Mouse (Mus musculus): Measurements from ENCODE around the gene Tgoln1. TPM values are rescaled to one million over a fixed set of nuclear protein-coding genes. Genes with fewer than 3 reads are reported as not detected.

Tgoln1 gene
- polyA plus RNA-seq, 1 experiment from 2014 or later = 34.0 TPM

GRCm38 (mm10) chr6:72626391-72626790, 9.6 kb upstream of the Tgoln1 start:
- H3K4me2 ChIP-seq = no peak overlapping the region
- H3K4me3 ChIP-seq (replicated peaks) = no peak overlapping the region
- no peaks in the 10 kb centered on the region for H3K27me3 ChIP-seq (replicated peaks)
- ATAC-seq (ENCODE audit: insufficient read depth, low FRiP score, low read depth) = no peak
- H3K36me3 ChIP-seq = peaks cover 21% of the 10 kb centered on the region; the same call in 1 of the 2 replicates
- no peak overlapping the region for H3K27ac ChIP-seq
- H3K9me3 ChIP-seq = no peaks in the 10 kb centered on the region
- no peak overlapping the region for H3K9ac ChIP-seq
- H3K4me1 ChIP-seq = 0 out of 2 replicates have a peak, but pooled peaks cover 2% of the 10 kb centered on the region
- 78% methylated on average over 7 of the region's 7 CpGs for WGBS

GRCm38 (mm10) chr6:72623661-72624402, 7.0 kb upstream of the Tgoln1 start:
- H3K27me3 ChIP-seq (replicated peaks) = no peaks in the 10 kb centered on the region
- ATAC-seq (ENCODE audit: insufficient read depth, low FRiP score, low read depth) = no peak
- no peaks in the 10 kb centered on the region for H3K9me3 ChIP-seq
- 88% methylated on average over 8 of the region's 8 CpGs for WGBS
- no peak overlapping the region for H3K4me3 ChIP-seq (replicated peaks)
- H3K9ac ChIP-seq = no peak overlapping the region
- H3K27ac ChIP-seq = no peak overlapping the region
- H3K4me1 ChIP-seq = 0 out of 2 replicates have a peak, but pooled peaks cover 2% of the 10 kb centered on the region
- no peak overlapping the region for H3K4me2 ChIP-seq
- peaks cover 9% of the 10 kb centered on the region; the same call in 1 of the 2 replicates for H3K36me3 ChIP-seq

- no peaks in the 10 kb centered on the region for H3K9me3 ChIP-seq
- no peaks in the 10 kb centered on the region for H3K27me3 ChIP-seq (replicated peaks)
- H3K27ac ChIP-seq = no peak overlapping the region
- peaks cover 9% of the 10 kb centered on the region; the same call in 1 of the 2 replicates for H3K36me3 ChIP-seq
- H3K4me2 ChIP-seq = no peak overlapping the region
- 38% methylated on average over 3 of the region's 3 CpGs for WGBS
- ATAC-seq (ENCODE audit: insufficient read depth, low FRiP score, low read depth) = no peak
- H3K4me3 ChIP-seq (replicated peaks) = no peak overlapping the region
- 0 out of 2 replicates have a peak, but pooled peaks cover 2% of the 10 kb centered on the region for H3K4me1 ChIP-seq
- no peak overlapping the region for H3K9ac ChIP-seq
Measured at GRCm38 (mm10) chr6:72622917-72623316, 6.1 kb upstream of the Tgoln1 start.

- ATAC-seq (ENCODE audit: insufficient read depth, low FRiP score, low read depth) = no peak
Measured at GRCm38 (mm10) chr6:72620920-72621319, 4.1 kb upstream of the Tgoln1 start.

GRCm38 (mm10) chr6:72619734-72620532, 3.1 kb upstream of the Tgoln1 start:
- WGBS = 24% methylated on average over 12 of the region's 12 CpGs

More at GRCm38 (mm10) chr6:72620920-72621319, 4.1 kb upstream of the Tgoln1 start:
- Histone ChIP-seq H3K4me2 (no peak overlapping the region), H3K27me3 (replicated peaks) (no peaks in the 10 kb centered on the region), H3K4me1 (peaks cover 4% of the 10 kb centered on the region; the same call in 1 of the 2 replicates), H3K9me3 (no peaks in the 10 kb centered on the region), H3K36me3 (no peaks in the 10 kb centered on the region), H3K9ac (no peak overlapping the region), H3K4me3 (replicated peaks) (no peak overlapping the region), H3K27ac (no peak overlapping the region)
- 66% methylated on average over 5 of the region's 5 CpGs for WGBS

GRCm38 (mm10) chr6:72615561-72616375, 1.0 kb downstream of the Tgoln1 start:
- ATAC-seq (ENCODE audit: insufficient read depth, low FRiP score, low read depth) = no peak
- H3K4me1 ChIP-seq = peaks cover 19% of the 10 kb centered on the region
- peak overlapping the region; percentile 73 for H3K4me3 ChIP-seq (replicated peaks)
- 19% methylated on average over 25 of the region's 25 CpGs for WGBS
- no peaks in the 10 kb centered on the region for H3K9me3 ChIP-seq
- peaks cover 10% of the 10 kb centered on the region; the same call in 1 of the 2 replicates for H3K36me3 ChIP-seq
- peak overlapping the region; percentile 90 for H3K4me2 ChIP-seq
- H3K27me3 ChIP-seq (replicated peaks) = no peaks in the 10 kb centered on the region
- H3K27ac ChIP-seq = 0 out of 2 replicates have a peak overlapping the region, but pooled peaks have one; percentile 8
- peak overlapping the region; percentile 56 for H3K9ac ChIP-seq

More at GRCm38 (mm10) chr6:72619734-72620532, 3.1 kb upstream of the Tgoln1 start:
- Histone ChIP-seq H3K36me3 (no peaks in the 10 kb centered on the region), H3K9me3 (no peaks in the 10 kb centered on the region), H3K4me2 (peak overlapping the region; percentile 33), H3K4me3 (replicated peaks) (no peak overlapping the region), H3K27me3 (replicated peaks) (no peaks in the 10 kb centered on the region), H3K27ac (peak overlapping the region; percentile 81), H3K4me1 (peaks cover 13% of the 10 kb centered on the region), H3K9ac (no peak overlapping the region)
- peak; percentile 67 for ATAC-seq (ENCODE audit: insufficient read depth, low FRiP score, low read depth)

GRCm38 (mm10) chr6:72615151-72615550, 1.6 kb downstream of the Tgoln1 start:
- H3K27me3 ChIP-seq (replicated peaks) = no peaks in the 10 kb centered on the region
- peaks cover 19% of the 10 kb centered on the region for H3K4me1 ChIP-seq
- H3K27ac ChIP-seq = no peak overlapping the region
- H3K4me2 ChIP-seq = peak overlapping the region; percentile 90
- peak overlapping the region; percentile 73 for H3K4me3 ChIP-seq (replicated peaks)
- WGBS = 51% methylated on average over 2 of the region's 2 CpGs
- no peaks in the 10 kb centered on the region for H3K9me3 ChIP-seq
- ATAC-seq (ENCODE audit: insufficient read depth, low FRiP score, low read depth) = no peak
- peaks cover 15% of the 10 kb centered on the region; the same call in 1 of the 2 replicates for H3K36me3 ChIP-seq
- 0 out of 2 replicates have a peak overlapping the region, but pooled peaks have one; percentile 56 for H3K9ac ChIP-seq

- 63% methylated on average over 4 of the region's 4 CpGs for WGBS
- H3K9ac ChIP-seq = no peak overlapping the region
- no peaks in the 10 kb centered on the region for H3K9me3 ChIP-seq
- H3K36me3 ChIP-seq = peaks cover 44% of the 10 kb centered on the region
- H3K4me1 ChIP-seq = peaks cover 9% of the 10 kb centered on the region
- H3K4me2 ChIP-seq = no peak overlapping the region
- H3K4me3 ChIP-seq (replicated peaks) = no peak overlapping the region
- no peak overlapping the region for H3K27ac ChIP-seq
- ATAC-seq (ENCODE audit: insufficient read depth, low FRiP score, low read depth) = no peak
- H3K27me3 ChIP-seq (replicated peaks) = no peaks in the 10 kb centered on the region
Measured at GRCm38 (mm10) chr6:72610261-72610660, 6.5 kb downstream of the Tgoln1 start.

GRCm38 (mm10) chr6:72608662-72609184, 8.1 kb downstream of the Tgoln1 start:
- Histone ChIP-seq H3K4me1 (0 out of 2 replicates have a peak, but pooled peaks cover under 1% of the 10 kb centered on the region), H3K9ac (no peak overlapping the region), H3K36me3 (peaks cover 46% of the 10 kb centered on the region), H3K27me3 (replicated peaks) (no peaks in the 10 kb centered on the region), H3K4me2 (no peak overlapping the region), H3K9me3 (no peaks in the 10 kb centered on the region), H3K27ac (no peak overlapping the region), H3K4me3 (replicated peaks) (no peak overlapping the region)
- no peak for ATAC-seq (ENCODE audit: insufficient read depth, low FRiP score, low read depth)
- 91% methylated on average over 4 of the region's 4 CpGs for WGBS

GRCm38 (mm10) chr6:72607676-72608075, 9.1 kb downstream of the Tgoln1 start:
- Histone ChIP-seq H3K4me3 (replicated peaks) (no peak overlapping the region), H3K4me2 (no peak overlapping the region), H3K9ac (no peak overlapping the region), H3K9me3 (no peaks in the 10 kb centered on the region), H3K27me3 (replicated peaks) (no peaks in the 10 kb centered on the region), H3K27ac (no peak overlapping the region), H3K4me1 (no peaks in the 10 kb centered on the region), H3K36me3 (peaks cover 48% of the 10 kb centered on the region)
- WGBS = 79% methylated on average over 5 of the region's 5 CpGs
- no peak for ATAC-seq (ENCODE audit: insufficient read depth, low FRiP score, low read depth)

GRCm38 (mm10) chr6:72607060-72607459, 9.7 kb downstream of the Tgoln1 start:
- 85% methylated on average over 4 of the region's 4 CpGs for WGBS
- Histone ChIP-seq H3K9ac (no peak overlapping the region), H3K9me3 (no peaks in the 10 kb centered on the region), H3K27me3 (replicated peaks) (no peaks in the 10 kb centered on the region), H3K4me1 (no peaks in the 10 kb centered on the region), H3K27ac (no peak overlapping the region), H3K4me2 (no peak overlapping the region), H3K36me3 (peaks cover 48% of the 10 kb centered on the region), H3K4me3 (replicated peaks) (no peak overlapping the region)
- ATAC-seq (ENCODE audit: insufficient read depth, low FRiP score, low read depth) = no peak

Data from stomach, embryonic 15.5 days (tissue).